Mouse (Mus musculus) kidney, postnatal 4 days (tissue): ENCODE results near the gene Kcne3.

Source experiments
- DNase-seq, 2 experiments: peaks; one replicate each; pipeline ENCODE4 v3.0.0; 2021; ENCODE audit warnings: mixed read lengths in 2 of 2

Gene Kcne3

DNA sequence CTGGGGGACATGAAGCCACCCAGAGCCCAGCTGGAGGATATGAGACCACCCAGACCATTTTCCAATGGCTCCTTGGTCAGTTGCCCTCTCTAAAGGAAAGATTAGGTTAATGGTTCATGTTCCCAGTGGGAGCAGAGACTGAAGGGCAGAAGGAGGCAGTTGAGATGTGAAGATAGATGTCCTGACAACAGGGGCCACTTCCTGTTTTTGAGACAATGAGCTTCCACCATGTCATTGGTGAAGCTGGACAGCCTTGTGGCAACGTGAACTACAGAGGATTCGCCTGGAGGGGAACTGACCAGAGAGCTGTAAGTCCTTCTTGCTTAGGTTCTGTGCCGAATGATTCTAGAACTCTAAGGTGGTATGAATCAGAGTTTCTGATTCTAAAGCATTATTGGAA, at the start of gene Kcne3:
Gene Kcne3 (plus strand): TSS at position 234 of the 400 bp plus-strand sequence.
- DNase-seq: no peak

DNA sequence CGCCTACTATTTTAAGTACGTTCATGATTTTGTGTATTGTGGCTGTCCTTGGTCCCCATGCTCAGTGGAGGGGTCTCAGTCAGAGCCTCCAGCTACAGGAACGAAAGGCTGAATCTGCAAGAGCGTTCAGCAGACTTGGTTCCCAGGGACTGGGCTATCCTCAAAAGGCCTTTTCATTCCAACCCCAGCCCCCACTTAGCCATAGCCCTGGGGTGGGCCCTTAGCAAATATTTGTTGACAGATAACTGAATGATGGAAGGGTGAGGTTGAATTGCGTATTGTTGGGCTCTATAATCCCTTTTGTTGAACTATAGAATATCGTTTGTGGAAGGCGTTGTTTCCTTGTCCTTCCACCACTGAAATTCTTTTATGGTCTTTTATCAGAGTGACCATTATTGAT, 49.8 kb upstream of the Kcne3 start:
- no peak for DNase-seq

DNA sequence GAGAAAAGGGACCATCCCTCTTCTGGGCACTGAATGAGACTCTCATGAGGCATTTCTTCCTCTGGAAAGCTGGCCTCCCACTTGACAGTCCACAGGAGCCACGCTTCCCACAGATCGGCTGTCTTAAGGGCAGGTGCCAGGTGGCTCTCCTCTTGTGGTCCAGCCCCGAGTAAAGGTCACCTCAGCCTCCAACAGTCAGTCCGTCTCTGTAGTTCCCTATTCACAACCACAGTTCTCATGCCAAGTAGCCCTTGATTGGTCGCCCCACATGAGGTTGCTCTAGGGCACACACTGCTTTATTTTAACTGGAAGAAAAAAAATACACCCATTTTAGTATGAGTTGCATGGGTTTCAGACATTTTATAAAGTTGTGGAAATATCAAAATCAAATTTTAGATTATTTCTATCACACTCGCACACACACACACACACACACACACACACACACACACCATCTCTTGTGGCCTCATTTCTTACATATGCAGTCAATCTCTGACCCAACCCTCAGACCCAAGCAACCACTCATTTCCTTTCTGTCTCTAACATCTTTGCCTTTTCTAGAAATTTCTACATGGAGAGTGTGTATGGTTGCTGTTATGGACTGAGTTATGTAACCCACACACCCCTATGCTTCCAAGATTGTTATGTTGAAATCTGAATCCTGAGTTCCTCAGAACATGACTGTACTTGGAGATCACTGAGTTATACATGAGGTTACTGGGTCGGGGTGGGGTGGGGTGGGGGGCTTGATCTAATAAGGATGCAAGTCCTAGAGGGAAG, 47.9 kb upstream of the Kcne3 start:
- DNase-seq: no peak

DNA sequence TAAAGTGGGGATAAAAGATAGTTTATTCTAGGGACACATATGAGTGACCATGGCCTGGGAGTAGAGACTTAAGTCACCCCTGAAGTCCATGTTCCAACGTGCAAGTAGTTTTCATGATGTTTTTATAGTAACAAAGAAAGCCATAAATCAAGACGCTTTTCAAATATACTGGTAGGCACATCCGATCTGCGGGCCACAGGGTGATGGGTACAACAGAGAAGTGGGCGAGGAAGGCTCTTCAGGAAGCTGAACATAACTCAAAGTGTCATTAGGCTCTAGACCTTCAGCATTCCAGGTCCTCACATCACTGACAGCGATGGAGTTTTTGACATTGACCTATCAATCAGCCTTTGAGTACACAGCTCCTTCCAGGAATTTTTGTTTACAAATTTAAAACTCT, 45.7 kb upstream of the Kcne3 start:
- no peak for DNase-seq

DNA sequence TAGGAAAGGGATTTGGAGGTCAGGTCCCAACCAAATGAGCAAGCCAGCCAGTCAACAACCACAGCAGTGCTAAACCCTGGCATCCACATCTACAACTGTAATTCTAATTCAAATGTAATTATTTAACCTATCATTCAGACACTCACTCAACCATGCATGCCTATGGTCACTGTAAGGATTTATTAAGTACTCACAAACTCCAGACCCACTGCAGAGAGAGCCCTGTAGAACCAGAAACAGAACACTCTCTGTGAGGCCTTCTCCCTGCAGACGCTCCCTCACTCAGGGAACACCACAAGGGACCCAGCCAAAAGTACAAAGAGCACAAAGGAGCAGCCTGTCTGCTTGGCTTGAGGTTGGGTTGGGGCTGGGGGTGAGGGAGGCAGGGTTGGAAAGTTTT, 43.9 kb upstream of the Kcne3 start:
- no peak for DNase-seq

DNA sequence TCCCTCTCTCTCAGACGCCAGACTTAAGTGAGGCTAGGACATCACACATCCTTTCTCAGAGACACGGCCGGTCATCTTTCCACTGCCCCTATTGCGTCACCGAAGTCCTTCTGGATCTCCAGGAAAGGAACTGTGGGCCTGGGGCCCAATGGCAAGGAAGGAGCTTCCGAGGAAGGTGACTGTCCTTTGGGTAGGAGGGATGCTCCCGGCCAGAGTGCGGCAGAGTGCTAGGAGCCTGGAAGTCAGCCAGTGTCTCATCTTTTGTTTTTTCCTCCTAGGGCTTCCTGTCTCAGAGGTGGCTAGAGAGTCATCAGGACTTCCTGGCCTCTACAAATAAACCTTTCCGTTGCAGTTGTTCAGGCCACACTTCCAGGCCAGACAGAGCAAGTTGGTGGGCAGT, 39.3 kb upstream of the Kcne3 start:
- peak; percentile 24 to 44 for DNase-seq

- no peak for DNase-seq
Observed at GRCm38 (mm10) chr7:100138075-100138474, 38.2 kb upstream of the Kcne3 start.

- no peak for DNase-seq
Observed at GRCm38 (mm10) chr7:100140591-100140990, 35.7 kb upstream of the Kcne3 start.

GRCm38 (mm10) chr7:100148586-100148985, 27.7 kb upstream of the Kcne3 start:
- no peak for DNase-seq

DNA sequence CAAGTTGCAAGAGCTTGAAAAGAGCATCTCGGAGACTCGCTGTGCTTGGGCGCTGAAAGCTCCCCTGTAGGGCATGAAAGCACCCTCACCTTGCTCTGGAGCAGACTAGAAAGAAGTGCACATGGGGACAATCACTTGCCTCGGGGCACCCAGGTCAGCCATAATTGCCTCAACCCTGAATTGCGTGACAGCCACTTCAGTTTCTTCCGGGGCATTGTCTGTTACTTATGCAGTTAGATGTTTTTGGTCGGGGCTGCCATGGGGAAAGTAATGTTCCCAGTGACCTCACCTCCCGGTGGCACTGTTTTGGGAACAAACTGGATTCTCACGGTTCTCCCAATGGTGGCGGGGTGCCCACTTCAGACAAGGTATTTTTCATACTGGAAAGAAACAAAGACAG, 26.2 kb upstream of the Kcne3 start:
- peak; percentile 18 to 32 for DNase-seq

DNA sequence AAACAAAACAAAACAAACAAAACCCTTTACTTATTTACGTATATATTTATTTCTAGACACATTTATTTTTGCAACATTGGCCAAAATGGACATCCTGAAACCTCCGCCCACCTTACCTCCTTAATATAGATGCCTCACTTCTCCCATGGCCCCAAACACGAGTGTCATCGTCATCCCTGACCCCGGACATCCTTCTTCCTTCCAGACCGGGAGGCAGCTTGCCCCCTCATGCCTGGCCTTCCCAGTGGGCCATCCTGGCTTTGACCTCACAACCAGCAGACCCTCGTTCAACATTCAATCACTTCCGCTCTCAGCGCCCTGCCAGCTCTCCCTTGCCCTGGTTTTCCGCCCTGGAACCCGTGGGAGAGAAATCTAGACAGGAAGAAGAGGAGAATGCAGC, 25.7 kb upstream of the Kcne3 start:
- DNase-seq: peak in 1 of 2 experiments; percentile 18

- no peak for DNase-seq
Observed at GRCm38 (mm10) chr7:100157669-100158068, 18.6 kb upstream of the Kcne3 start.

DNA sequence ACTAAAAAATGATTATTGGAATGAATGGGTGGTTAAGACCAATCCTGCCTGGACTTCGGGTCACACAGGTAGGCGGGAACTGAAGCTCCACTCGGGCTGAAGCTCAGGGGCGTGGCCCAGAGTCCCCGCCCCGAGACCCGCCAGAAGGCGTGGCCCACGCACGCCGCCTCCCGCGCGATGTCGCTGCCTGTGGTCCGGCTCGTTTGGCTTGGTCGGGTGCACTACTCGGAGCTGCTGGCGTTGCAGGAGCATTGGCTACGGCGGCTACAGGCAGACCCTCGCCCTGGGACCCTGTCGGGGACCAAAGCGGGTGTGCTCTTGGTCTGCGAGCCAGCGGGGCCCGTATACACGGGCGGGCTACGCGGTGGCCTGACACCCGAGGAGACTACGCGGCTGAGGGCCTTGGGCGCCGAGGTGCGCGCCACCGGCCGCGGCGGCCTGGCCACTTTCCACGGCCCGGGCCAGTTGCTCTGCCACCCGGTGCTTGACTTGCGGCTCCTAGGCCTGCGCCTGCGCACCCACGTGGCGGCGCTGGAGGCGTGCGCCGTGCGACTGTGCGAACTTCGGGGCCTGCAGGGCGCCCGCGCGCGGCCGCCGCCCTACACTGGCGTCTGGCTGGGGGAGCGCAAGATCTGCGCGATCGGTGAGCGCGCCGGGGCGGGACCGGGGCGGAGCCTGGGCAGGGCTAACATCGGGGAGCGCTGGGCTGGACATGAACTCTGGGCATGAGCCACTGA, 17.0 kb upstream of the Kcne3 start, which contains the start of gene Lipt2:
Gene Lipt2 (plus strand): TSS at position 173 of the 737 bp plus-strand sequence.
- DNase-seq: peak; percentile 92 to 96

DNA sequence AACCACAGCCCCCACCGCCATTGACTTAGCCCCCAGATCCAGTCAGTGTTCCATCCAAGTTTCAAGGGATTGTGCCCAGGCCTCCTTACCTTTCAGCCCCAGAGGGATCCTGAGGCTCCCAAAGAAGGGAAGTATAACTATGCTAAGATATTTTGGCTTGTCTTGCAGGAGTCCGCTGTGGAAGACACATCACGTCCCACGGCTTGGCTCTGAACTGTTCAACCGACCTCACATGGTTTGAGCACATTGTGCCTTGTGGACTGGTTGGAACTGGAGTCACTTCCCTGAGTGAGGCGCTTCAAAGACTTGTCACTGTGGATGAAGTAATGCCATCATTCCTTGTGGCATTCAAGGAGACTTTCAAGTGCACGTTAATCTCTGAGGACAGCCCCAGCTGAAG, 16.3 kb upstream of the Kcne3 start:
- DNase-seq: no peak

- no peak for DNase-seq
Observed at GRCm38 (mm10) chr7:100163506-100163905, 12.8 kb upstream of the Kcne3 start.

- DNase-seq: peak in 1 of 2 experiments; percentile 16
Observed at GRCm38 (mm10) chr7:100168654-100169053, 7.6 kb upstream of the Kcne3 start.

DNA sequence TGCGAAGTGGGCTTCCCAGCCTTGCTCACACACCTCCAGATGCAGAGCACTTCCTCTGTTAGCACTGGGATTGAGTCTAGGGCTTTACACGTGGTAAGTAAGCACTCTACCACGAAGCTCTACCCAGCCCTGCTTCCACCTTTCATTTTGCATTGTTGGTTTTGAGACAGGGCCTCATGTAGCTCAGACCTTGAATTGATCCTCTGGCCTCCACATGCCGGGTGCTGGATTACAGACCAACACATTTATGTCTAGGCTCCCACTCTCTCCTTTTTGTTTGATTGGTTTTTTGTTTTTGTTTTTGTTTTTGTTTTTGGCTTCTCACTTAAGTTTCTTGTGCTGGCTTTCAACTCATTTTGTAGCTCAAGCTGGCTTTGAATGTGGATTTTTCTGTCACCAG, 5.5 kb upstream of the Kcne3 start:
- DNase-seq: no peak

GRCm38 (mm10) chr7:100178016-100178890, 2.0 kb downstream of the Kcne3 start:
- peak; percentile 61 to 74 for DNase-seq

DNA sequence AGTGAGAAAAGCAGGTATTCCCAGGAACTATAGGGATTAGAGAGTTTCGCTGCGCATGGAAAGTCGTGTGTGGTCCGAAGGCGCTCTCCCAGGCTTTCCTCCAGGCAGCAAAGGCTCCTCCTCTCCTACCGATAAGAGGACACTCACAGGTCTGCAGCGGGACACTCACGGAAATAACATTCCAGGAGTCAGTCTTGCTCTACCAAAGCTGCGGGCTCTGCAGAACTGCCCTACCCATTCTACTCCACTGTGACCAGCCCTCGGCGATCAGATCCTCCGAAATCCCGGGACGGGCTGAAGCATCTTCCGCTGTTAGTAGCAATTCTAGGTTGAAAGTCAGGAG, 2.6 kb downstream of the Kcne3 start:
- peak; percentile 29 to 36 for DNase-seq

DNA sequence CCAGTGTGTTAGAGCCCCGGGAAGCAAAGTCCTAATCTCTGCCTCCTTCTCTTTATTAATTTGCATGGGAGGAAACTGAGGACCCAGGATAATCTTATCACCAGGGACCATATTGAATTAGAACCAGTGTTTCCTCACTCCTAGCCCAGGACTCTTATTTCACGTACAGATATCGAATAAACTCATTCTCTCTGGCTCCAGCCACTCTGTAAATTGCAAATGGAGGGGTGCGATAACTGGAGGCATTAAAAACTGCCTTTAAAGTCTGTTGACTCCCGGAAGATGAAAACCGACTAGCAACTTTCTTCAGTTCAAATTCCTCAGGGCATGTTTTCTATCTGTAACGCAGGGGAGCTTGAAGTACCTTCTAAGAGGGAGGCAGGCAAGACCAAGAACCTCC, 3.1 kb downstream of the Kcne3 start:
- DNase-seq: no peak

- no peak for DNase-seq
Observed at GRCm38 (mm10) chr7:100179836-100180407, 3.6 kb downstream of the Kcne3 start.

- no peak for DNase-seq
Observed at GRCm38 (mm10) chr7:100181176-100181575, 4.9 kb downstream of the Kcne3 start.

DNA sequence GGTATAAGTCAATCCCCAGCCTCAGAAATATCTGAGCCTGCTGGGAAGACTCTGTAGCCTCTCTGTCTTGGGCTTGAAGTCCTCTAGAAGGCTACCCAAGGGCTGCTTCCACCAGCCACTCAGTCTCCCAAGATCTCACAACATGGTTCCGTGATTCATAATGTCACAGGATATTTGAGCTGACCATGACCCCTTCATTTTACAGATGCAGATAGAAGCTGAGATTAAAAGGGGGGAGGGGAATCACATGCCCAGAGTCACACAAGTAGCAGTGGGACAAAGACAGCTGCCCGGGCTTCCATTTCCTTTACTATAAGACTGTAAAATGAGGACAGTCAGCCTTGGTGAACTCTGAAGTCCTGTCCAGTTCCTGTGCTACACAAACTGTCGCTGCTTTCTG, 5.3 kb downstream of the Kcne3 start:
- DNase-seq: no peak
